Mouse (Mus musculus) hindbrain, embryonic 13.5 days (tissue): ENCODE results near the gene Scaf4. TPM values are rescaled to one million over a fixed set of nuclear protein-coding genes. Genes with fewer than 3 reads are reported as not detected.

Experiments used
- ATAC-seq: fragments of 200-750 bp; cut with Nextera tagmentation; 2 replicates; pipeline ENCODE4 v1.8.0; 2017; ENCODE audit warnings: moderate TSS enrichment; ENCODE audit not compliant: low FRiP score
- H3K27ac ChIP-seq: fragments of 300-500 bp; sonication (generic); 2 replicates; pipeline ENCODE4 v1.5.1; 2015; ENCODE audit warnings: inconsistent platforms, mild to moderate bottlenecking, moderate library complexity
- H3K27me3 ChIP-seq: fragments of 300-500 bp; sonication (generic); 2 replicates; pipeline ENCODE4 v1.6.1; 2015; ENCODE audit warnings: mild to moderate bottlenecking, inconsistent platforms
- H3K36me3 ChIP-seq: fragments of 300-500 bp; sonication (generic); 2 replicates; pipeline ENCODE4 v1.6.1; 2015; ENCODE audit warnings: mild to moderate bottlenecking, inconsistent platforms
- H3K4me1 ChIP-seq: fragments of 300-500 bp; sonication (generic); replicated peaks from 2 replicates; pipeline ENCODE4 v1.6.1; 2015; ENCODE audit warnings: inconsistent platforms
- H3K4me2 ChIP-seq: fragments of 300-500 bp; sonication (generic); 2 replicates; pipeline ENCODE4 v1.6.1; 2015; ENCODE audit warnings: inconsistent platforms, mild to moderate bottlenecking, moderate library complexity
- H3K4me3 ChIP-seq: fragments of 300-500 bp; sonication (generic); 2 replicates; pipeline ENCODE4 v1.5.1; 2015; ENCODE audit warnings: mild to moderate bottlenecking, inconsistent platforms
- H3K9ac ChIP-seq: fragments of 300-500 bp; sonication (generic); 2 replicates; pipeline ENCODE4 v1.6.1; 2015; ENCODE audit warnings: mild to moderate bottlenecking, inconsistent platforms
- H3K9me3 ChIP-seq: fragments of 300-500 bp; sonication (generic); 2 replicates; pipeline ENCODE4 v1.6.1; 2016; ENCODE audit warnings: inconsistent platforms
- WGBS: fragments of 180-500 bp; shearing (Covaris S2); methylation state at CpG from one replicate; pipeline ENCODE4 v1.1.7; 2015; 5-methylcytosine and 5-hydroxymethylcytosine counted together
- polyA plus RNA-seq: library from polyadenylated mRNA; unstranded; fragments of >200 nt; fragmentation: Nextera tagmentation; extraction: Ambion mirVana; gene quantifications from 2 replicates; pipeline ENCODE4 v1.2.1, GENCODE M21; 2015

Gene Scaf4
- polyA plus RNA-seq, 1 experiment from 2014 or later: 26.5 TPM

- no peak overlapping the region for H3K9ac ChIP-seq
- no peaks in the 10 kb centered on the region for H3K9me3 ChIP-seq
- H3K4me1 ChIP-seq: no peaks in the 10 kb centered on the region
- no peak overlapping the region for H3K4me2 ChIP-seq
- WGBS: 41% methylated on average over 8 of the region's 8 CpGs
- no peak overlapping the region for H3K27ac ChIP-seq
- H3K4me3 ChIP-seq: no peak overlapping the region
- H3K36me3 ChIP-seq: no peaks in the 10 kb centered on the region
- H3K27me3 ChIP-seq: no peaks in the 10 kb centered on the region
- ATAC-seq: peak; percentile 65; the same call in 1 of the 2 replicates
Measured at GRCm38 (mm10) chr16:90185928-90186588, 98.2 kb downstream of the Scaf4 start.

- H3K9ac ChIP-seq: no peak overlapping the region
- H3K4me1 ChIP-seq: no peaks in the 10 kb centered on the region
- no peak overlapping the region for H3K4me3 ChIP-seq
- H3K9me3 ChIP-seq: no peaks in the 10 kb centered on the region
- no peak overlapping the region for H3K27ac ChIP-seq
- no peaks in the 10 kb centered on the region for H3K36me3 ChIP-seq
- no peak for ATAC-seq
- no peaks in the 10 kb centered on the region for H3K27me3 ChIP-seq
- WGBS: 92% methylated on average over 6 of the region's 6 CpGs
- H3K4me2 ChIP-seq: no peak overlapping the region
Measured at GRCm38 (mm10) chr16:90184135-90184534, 100.2 kb downstream of the Scaf4 start.

DNA sequence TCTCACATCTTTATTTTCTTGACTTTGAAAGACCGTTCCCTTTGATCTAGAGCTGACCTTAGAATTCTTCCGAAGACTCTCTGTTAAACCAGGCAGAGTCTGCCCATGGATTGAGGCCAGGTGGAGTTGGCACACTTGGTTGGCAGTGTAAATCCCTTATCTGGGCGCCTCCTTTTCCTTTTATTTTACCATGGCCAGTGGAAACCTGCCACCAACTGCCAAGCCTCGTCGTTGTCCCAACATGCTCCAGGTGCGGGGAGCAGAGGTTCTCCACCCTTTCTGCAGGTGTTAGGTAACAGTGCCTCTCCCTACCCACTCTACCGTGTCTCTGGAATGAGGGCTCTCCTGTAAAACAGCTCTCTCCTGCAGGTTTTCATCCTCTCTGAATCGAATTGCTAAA lies 102.6 kb downstream of the Scaf4 start:
- Histone ChIP-seq H3K9ac (no peak overlapping the region), H3K4me2 (no peak overlapping the region), H3K27me3 (no peaks in the 10 kb centered on the region), H3K4me3 (no peak overlapping the region), H3K9me3 (no peaks in the 10 kb centered on the region), H3K36me3 (no peaks in the 10 kb centered on the region), H3K27ac (no peak overlapping the region), H3K4me1 (peaks cover under 1% of the 10 kb centered on the region; the same call in 1 of the 2 replicates)
- 94% methylated on average over 8 of the region's 8 CpGs for WGBS
- ATAC-seq: no peak

DNA sequence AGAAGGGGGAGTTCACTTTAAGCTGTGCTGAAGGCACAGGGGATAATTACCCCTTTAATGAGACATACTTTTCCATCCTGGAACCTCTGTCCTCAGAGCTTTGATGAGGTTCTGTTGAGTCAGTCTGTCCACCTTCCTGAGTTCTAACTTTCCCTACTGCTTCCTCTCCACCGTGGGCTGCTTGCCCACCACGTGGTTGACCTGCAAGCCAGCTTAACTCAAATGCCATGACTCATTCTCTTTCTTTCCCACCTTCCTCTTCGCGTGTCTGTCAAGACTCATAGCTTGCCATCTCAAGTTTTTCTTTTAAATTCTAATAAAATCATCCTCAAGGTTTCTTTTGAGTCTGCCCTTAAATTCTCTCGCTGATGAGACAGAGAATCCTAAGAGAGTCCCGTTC lies 103.3 kb downstream of the Scaf4 start:
- WGBS: 88% methylated on average over 6 of the region's 6 CpGs
- H3K4me3 ChIP-seq: no peak overlapping the region
- no peak overlapping the region for H3K27ac ChIP-seq
- no peak overlapping the region for H3K4me2 ChIP-seq
- no peaks in the 10 kb centered on the region for H3K36me3 ChIP-seq
- peaks cover 8% of the 10 kb centered on the region; the same call in 1 of the 2 replicates for H3K4me1 ChIP-seq
- no peaks in the 10 kb centered on the region for H3K27me3 ChIP-seq
- H3K9ac ChIP-seq: no peak overlapping the region
- H3K9me3 ChIP-seq: no peaks in the 10 kb centered on the region
- no peak for ATAC-seq

DNA sequence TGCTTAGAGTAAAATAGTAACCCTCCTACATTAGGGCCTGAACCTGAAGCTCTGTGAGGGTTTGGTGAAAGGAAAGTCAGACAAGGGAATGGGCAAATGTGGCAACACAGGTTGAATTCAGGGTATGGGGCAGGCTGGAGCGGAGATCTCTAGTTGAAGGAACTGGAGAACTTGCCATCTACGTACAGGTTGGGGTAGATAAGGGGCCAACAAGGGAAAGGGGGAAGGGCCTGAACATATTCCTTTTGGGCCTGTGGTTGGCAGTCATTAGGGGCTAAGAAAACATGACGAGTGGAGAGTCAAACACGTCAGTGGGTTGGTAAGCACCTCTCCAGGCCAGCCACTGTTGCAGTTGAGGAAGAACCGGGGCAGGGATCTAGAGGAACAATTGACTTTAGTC lies 104.4 kb downstream of the Scaf4 start:
- 90% methylated on average over 5 of the region's 5 CpGs for WGBS
- Histone ChIP-seq H3K4me3 (no peak overlapping the region), H3K27ac (no peak overlapping the region), H3K27me3 (no peaks in the 10 kb centered on the region), H3K36me3 (no peaks in the 10 kb centered on the region), H3K4me1 (peaks cover 8% of the 10 kb centered on the region; the same call in 1 of the 2 replicates), H3K4me2 (no peak overlapping the region), H3K9ac (no peak overlapping the region), H3K9me3 (no peaks in the 10 kb centered on the region)
- ATAC-seq: no peak

- H3K27me3 ChIP-seq: no peaks in the 10 kb centered on the region
- peaks cover 8% of the 10 kb centered on the region; the same call in 1 of the 2 replicates for H3K4me1 ChIP-seq
- H3K9ac ChIP-seq: no peak overlapping the region
- WGBS: 90% methylated on average over 3 of the region's 3 CpGs
- ATAC-seq: no peak
- no peaks in the 10 kb centered on the region for H3K9me3 ChIP-seq
- H3K4me3 ChIP-seq: no peak overlapping the region
- H3K36me3 ChIP-seq: no peaks in the 10 kb centered on the region
- H3K27ac ChIP-seq: no peak overlapping the region
- no peak overlapping the region for H3K4me2 ChIP-seq
Measured at GRCm38 (mm10) chr16:90178404-90178803, 105.9 kb downstream of the Scaf4 start.

DNA sequence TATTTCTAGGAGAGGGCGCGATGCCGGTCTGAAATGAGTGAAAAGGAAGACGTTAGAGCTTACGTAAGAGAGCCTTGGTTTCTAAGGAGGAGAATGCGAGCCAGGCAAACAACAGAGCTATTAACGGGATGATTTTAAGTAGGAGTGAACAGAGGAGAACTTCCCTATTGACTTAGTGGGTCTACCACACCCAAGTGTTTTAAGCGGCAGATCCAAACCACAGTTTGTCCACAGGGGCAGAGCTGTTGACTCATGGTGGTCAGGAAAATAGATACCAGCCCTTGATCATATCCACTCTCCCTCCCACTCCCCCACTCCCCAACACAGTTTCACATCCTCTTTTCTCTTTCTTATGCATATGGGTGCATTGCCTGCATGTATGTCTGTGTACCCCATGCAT lies 106.9 kb downstream of the Scaf4 start:
- H3K9ac ChIP-seq: no peak overlapping the region
- 87% methylated on average over 8 of the region's 8 CpGs for WGBS

GRCm38 (mm10) chr16:90176472-90176871 lies 107.8 kb downstream of the Scaf4 start:
- H3K4me3 ChIP-seq: no peak overlapping the region
- H3K4me2 ChIP-seq: no peak overlapping the region
- 33% methylated on average over 10 of the region's 10 CpGs for WGBS
- no peaks in the 10 kb centered on the region for H3K27me3 ChIP-seq
- no peak overlapping the region for H3K27ac ChIP-seq
- ATAC-seq: peak; percentile 52
- no peak overlapping the region for H3K9ac ChIP-seq
- no peaks in the 10 kb centered on the region for H3K9me3 ChIP-seq
- H3K36me3 ChIP-seq: no peaks in the 10 kb centered on the region
- peaks cover 9% of the 10 kb centered on the region; the same call in 1 of the 2 replicates for H3K4me1 ChIP-seq

More for the DNA sequence above, 106.9 kb downstream of the Scaf4 start:
- H3K36me3 ChIP-seq: no peaks in the 10 kb centered on the region
- H3K9me3 ChIP-seq: no peaks in the 10 kb centered on the region
- H3K4me1 ChIP-seq: peaks cover 8% of the 10 kb centered on the region; the same call in 1 of the 2 replicates
- ATAC-seq: no peak
- no peak overlapping the region for H3K4me3 ChIP-seq
- no peak overlapping the region for H3K27ac ChIP-seq
- no peak overlapping the region for H3K4me2 ChIP-seq
- no peaks in the 10 kb centered on the region for H3K27me3 ChIP-seq

Other genes with a start within 250 kb of the Scaf4 start
- gene Tiam1, start 140.7 kb downstream of the Scaf4 start, polyA plus RNA-seq: 27.4 and 29.0 TPM in 2 replicates
- 902 and 920 TPM in 2 replicates for gene Sod1, start 63.7 kb downstream of the Scaf4 start, polyA plus RNA-seq
- 7.3 and 7.8 TPM in 2 replicates for gene Hunk, start 101.5 kb upstream of the Scaf4 start, polyA plus RNA-seq